Mouse (Mus musculus): Measurements from ENCODE around the gene Cst9. TPM values are rescaled to one million over a fixed set of nuclear protein-coding genes. Genes with fewer than 3 reads are reported as not detected.

The Cst9 gene
- not detected in 2 replicates for polyA plus RNA-seq (2014; fragmentation: Nextera tagmentation; extraction: Ambion mirVana)

GRCm38 (mm10) chr2:148834912-148835311 lies at the start of gene Cst9:
Cst9 (plus strand) TSS chr2:148835147.
- H3K9ac ChIP-seq (ENCODE audit: low read depth, low read length) = no peak within 1 kb of the TSS
- no peaks in the 10 kb centered on the region for H3K9me3 ChIP-seq (ENCODE audit: control insufficient read depth, low read length)
- no peaks in the 10 kb centered on the region for H3K36me3 ChIP-seq (ENCODE audit: control insufficient read depth, insufficient read depth, low read length)
- no peak within 1 kb of the TSS for H3K4me2 ChIP-seq
- no peak within 1 kb of the TSS for H3K4me3 ChIP-seq (ENCODE audit: low read depth, low read length)
- H3K27me3 ChIP-seq (replicated peaks; ENCODE audit: control insufficient read depth, insufficient read depth, low read length) = no peaks in the 10 kb centered on the region
- ATAC-seq (replicated peaks; ENCODE audit: low FRiP score) (no peak), DNase-seq (ENCODE audit: low spot score) (no peak)
- H3K27ac ChIP-seq (ENCODE audit: low read depth, low read length) = no peak within 1 kb of the TSS
- 59% methylated on average over 4 of the region's 4 CpGs for WGBS
- H3K4me1 ChIP-seq (replicated peaks; ENCODE audit: control insufficient read depth, insufficient read depth, low read length) = no peaks in the 10 kb centered on the region

- Histone ChIP-seq H3K4me1 (replicated peaks; ENCODE audit: control insufficient read depth, insufficient read depth, low read length) (no peaks in the 10 kb centered on the region), H3K4me3 (ENCODE audit: low read depth, low read length) (no peak within 1 kb of the TSS), H3K9ac (ENCODE audit: low read depth, low read length) (no peak within 1 kb of the TSS), H3K36me3 (ENCODE audit: control insufficient read depth, insufficient read depth, low read length) (no peaks in the 10 kb centered on the region), H3K4me2 (no peak within 1 kb of the TSS), H3K27ac (ENCODE audit: low read depth, low read length) (no peak within 1 kb of the TSS), H3K27me3 (replicated peaks; ENCODE audit: control insufficient read depth, insufficient read depth, low read length) (no peaks in the 10 kb centered on the region), H3K9me3 (ENCODE audit: control insufficient read depth, low read length) (no peaks in the 10 kb centered on the region)
- ATAC-seq (replicated peaks; ENCODE audit: low FRiP score) = no peak
- DNase-seq (ENCODE audit: low spot score) = no peak
- 91% methylated on average over 6 of the region's 6 CpGs for WGBS
These were observed 45.8 kb upstream of the Cst9 start, which contains the start of gene Cst12 for GRCm38 (mm10) chr2:148789142-148789541. Cst12 (plus strand) TSS chr2:148789361.

GRCm38 (mm10) chr2:148798485-148798884 lies 36.5 kb upstream of the Cst9 start, which contains the start of gene Cst8:
Cst8 (plus strand) TSS chr2:148798785.
- Histone ChIP-seq H3K4me1 (replicated peaks; ENCODE audit: control insufficient read depth, insufficient read depth, low read length) (no peaks in the 10 kb centered on the region), H3K27ac (ENCODE audit: low read depth, low read length) (no peak within 1 kb of the TSS), H3K9me3 (ENCODE audit: control insufficient read depth, low read length) (no peaks in the 10 kb centered on the region), H3K27me3 (replicated peaks; ENCODE audit: control insufficient read depth, insufficient read depth, low read length) (no peaks in the 10 kb centered on the region), H3K4me3 (ENCODE audit: low read depth, low read length) (no peak within 1 kb of the TSS), H3K9ac (ENCODE audit: low read depth, low read length) (no peak within 1 kb of the TSS), H3K36me3 (ENCODE audit: control insufficient read depth, insufficient read depth, low read length) (no peaks in the 10 kb centered on the region), H3K4me2 (no peak within 1 kb of the TSS)
- ATAC-seq (replicated peaks; ENCODE audit: low FRiP score) (no peak), DNase-seq (ENCODE audit: low spot score) (no peak)
- 78% methylated on average over 1 of the region's 1 CpGs for WGBS

- no peak for ATAC-seq (replicated peaks; ENCODE audit: low FRiP score)
- 41% methylated on average over 3 of the region's 3 CpGs for WGBS
- Histone ChIP-seq H3K36me3 (ENCODE audit: control insufficient read depth, insufficient read depth, low read length) (no peaks in the 10 kb centered on the region), H3K4me1 (replicated peaks; ENCODE audit: control insufficient read depth, insufficient read depth, low read length) (no peaks in the 10 kb centered on the region), H3K27ac (ENCODE audit: low read depth, low read length) (no peak overlapping the region), H3K27me3 (replicated peaks; ENCODE audit: control insufficient read depth, insufficient read depth, low read length) (no peaks in the 10 kb centered on the region), H3K9ac (ENCODE audit: low read depth, low read length) (no peak overlapping the region), H3K9me3 (ENCODE audit: control insufficient read depth, low read length) (no peaks in the 10 kb centered on the region), H3K4me3 (ENCODE audit: low read depth, low read length) (no peak overlapping the region), H3K4me2 (no peak overlapping the region)
- DNase-seq (ENCODE audit: low spot score) = no peak
These were observed 33.4 kb upstream of the Cst9 start for GRCm38 (mm10) chr2:148801491-148801921.

GRCm38 (mm10) chr2:148806696-148807095 lies 28.3 kb upstream of the Cst9 start:
- 76% methylated on average over 6 of the region's 6 CpGs for WGBS
- no peaks in the 10 kb centered on the region for H3K4me1 ChIP-seq (replicated peaks; ENCODE audit: control insufficient read depth, insufficient read depth, low read length)
- H3K9ac ChIP-seq (ENCODE audit: low read depth, low read length) = no peak overlapping the region
- no peak for DNase-seq (ENCODE audit: low spot score)
- no peak overlapping the region for H3K4me2 ChIP-seq
- no peak for ATAC-seq (replicated peaks; ENCODE audit: low FRiP score)
- no peaks in the 10 kb centered on the region for H3K27me3 ChIP-seq (replicated peaks; ENCODE audit: control insufficient read depth, insufficient read depth, low read length)
- no peak overlapping the region for H3K27ac ChIP-seq (ENCODE audit: low read depth, low read length)
- H3K4me3 ChIP-seq (ENCODE audit: low read depth, low read length) = no peak overlapping the region
- H3K9me3 ChIP-seq (ENCODE audit: control insufficient read depth, low read length) = no peaks in the 10 kb centered on the region
- no peaks in the 10 kb centered on the region for H3K36me3 ChIP-seq (ENCODE audit: control insufficient read depth, insufficient read depth, low read length)

- H3K9me3 ChIP-seq (ENCODE audit: control insufficient read depth, low read length) = no peaks in the 10 kb centered on the region
- H3K27me3 ChIP-seq (replicated peaks; ENCODE audit: control insufficient read depth, insufficient read depth, low read length) = no peaks in the 10 kb centered on the region
- no peak within 1 kb of the TSS for H3K4me3 ChIP-seq (ENCODE audit: low read depth, low read length)
- no peak within 1 kb of the TSS for H3K9ac ChIP-seq (ENCODE audit: low read depth, low read length)
- no peak within 1 kb of the TSS for H3K4me2 ChIP-seq
- H3K4me1 ChIP-seq (replicated peaks; ENCODE audit: control insufficient read depth, insufficient read depth, low read length) = no peaks in the 10 kb centered on the region
- ATAC-seq (replicated peaks; ENCODE audit: low FRiP score) (no peak), DNase-seq (ENCODE audit: low spot score) (no peak)
- H3K27ac ChIP-seq (ENCODE audit: low read depth, low read length) = no peak within 1 kb of the TSS
- H3K36me3 ChIP-seq (ENCODE audit: control insufficient read depth, insufficient read depth, low read length) = no peaks in the 10 kb centered on the region
These were observed 15.0 kb upstream of the Cst9 start, which contains the start of gene Cst13 for GRCm38 (mm10) chr2:148819909-148820308. Cst13 (plus strand) TSS chr2:148820081.

GRCm38 (mm10) chr2:148825986-148826385 lies 9.0 kb upstream of the Cst9 start:
- H3K9ac ChIP-seq (ENCODE audit: low read depth, low read length) = no peak overlapping the region
- H3K27me3 ChIP-seq (replicated peaks; ENCODE audit: control insufficient read depth, insufficient read depth, low read length) = no peaks in the 10 kb centered on the region
- no peak overlapping the region for H3K4me3 ChIP-seq (ENCODE audit: low read depth, low read length)
- DNase-seq (ENCODE audit: low spot score) = no peak
- WGBS = 41% methylated on average over 1 of the region's 1 CpGs
- H3K27ac ChIP-seq (ENCODE audit: low read depth, low read length) = no peak overlapping the region
- H3K36me3 ChIP-seq (ENCODE audit: control insufficient read depth, insufficient read depth, low read length) = no peaks in the 10 kb centered on the region
- H3K9me3 ChIP-seq (ENCODE audit: control insufficient read depth, low read length) = no peaks in the 10 kb centered on the region
- ATAC-seq (replicated peaks; ENCODE audit: low FRiP score) = no peak
- H3K4me2 ChIP-seq = no peak overlapping the region
- no peaks in the 10 kb centered on the region for H3K4me1 ChIP-seq (replicated peaks; ENCODE audit: control insufficient read depth, insufficient read depth, low read length)

GRCm38 (mm10) chr2:148838075-148838777 lies 3.3 kb downstream of the Cst9 start:
- H3K27me3 ChIP-seq (replicated peaks; ENCODE audit: control insufficient read depth, insufficient read depth, low read length) = no peaks in the 10 kb centered on the region

GRCm38 (mm10) chr2:148839224-148839623 lies 4.3 kb downstream of the Cst9 start:
- H3K9ac ChIP-seq (ENCODE audit: low read depth, low read length) = no peak overlapping the region
- WGBS = 66% methylated on average over 2 of the region's 2 CpGs
- H3K27me3 ChIP-seq (replicated peaks; ENCODE audit: control insufficient read depth, insufficient read depth, low read length) = no peaks in the 10 kb centered on the region
- no peak overlapping the region for H3K27ac ChIP-seq (ENCODE audit: low read depth, low read length)
- no peak for ATAC-seq (replicated peaks; ENCODE audit: low FRiP score)
- H3K36me3 ChIP-seq (ENCODE audit: control insufficient read depth, insufficient read depth, low read length) = no peaks in the 10 kb centered on the region
- H3K4me3 ChIP-seq (ENCODE audit: low read depth, low read length) = no peak overlapping the region
- no peak overlapping the region for H3K4me2 ChIP-seq
- H3K4me1 ChIP-seq (replicated peaks; ENCODE audit: control insufficient read depth, insufficient read depth, low read length) = no peaks in the 10 kb centered on the region
- H3K9me3 ChIP-seq (ENCODE audit: control insufficient read depth, low read length) = no peaks in the 10 kb centered on the region
- DNase-seq (ENCODE audit: low spot score) = no peak

More at GRCm38 (mm10) chr2:148838075-148838777, 3.3 kb downstream of the Cst9 start:
- ATAC-seq (replicated peaks; ENCODE audit: low FRiP score) (no peak), DNase-seq (ENCODE audit: low spot score) (no peak)
- no peak overlapping the region for H3K9ac ChIP-seq (ENCODE audit: low read depth, low read length)
- H3K36me3 ChIP-seq (ENCODE audit: control insufficient read depth, insufficient read depth, low read length) = no peaks in the 10 kb centered on the region
- WGBS = 82% methylated on average over 5 of the region's 5 CpGs
- no peaks in the 10 kb centered on the region for H3K9me3 ChIP-seq (ENCODE audit: control insufficient read depth, low read length)
- H3K4me3 ChIP-seq (ENCODE audit: low read depth, low read length) = no peak overlapping the region
- no peaks in the 10 kb centered on the region for H3K4me1 ChIP-seq (replicated peaks; ENCODE audit: control insufficient read depth, insufficient read depth, low read length)
- H3K27ac ChIP-seq (ENCODE audit: low read depth, low read length) = no peak overlapping the region
- no peak overlapping the region for H3K4me2 ChIP-seq

Data from liver, embryonic 11.5 days (tissue).